Mouse (Mus musculus) CH12.LX (cell line): ENCODE measurements around the gene Armc12. TPM values are rescaled to one million over a fixed set of nuclear protein-coding genes. Genes with fewer than 3 reads are reported as not detected.

Experiments
- DNase-seq: peaks from one replicate; pipeline ENCODE4 v3.0.0-alpha.2; 2013; ENCODE audit errors: extremely low read depth
- H3K27ac ChIP-seq: 2 replicates; pipeline ENCODE4 v1.5.1; 2012; ENCODE audit warnings: low read depth, mild to moderate bottlenecking, control low read depth, moderate library complexity; ENCODE audit not compliant: insufficient read depth
- H3K27me3 ChIP-seq: replicated peaks from 2 replicates; pipeline ENCODE3; 2012; ENCODE audit warnings: inconsistent platforms
- H3K36me3 ChIP-seq, 2 experiments: replicated peaks in 1 of 2; 2 replicates each; pipeline versions ENCODE3 to v1.6.1; 2012; ENCODE audit warnings: inconsistent platforms in 1 of 2, low read length in 1 of 2, mild to moderate bottlenecking in 1 of 2, mixed read lengths in 1 of 2, moderate library complexity in 1 of 2; ENCODE audit not compliant: control insufficient read depth in 1 of 2, insufficient read depth in 1 of 2
- H3K4me1 ChIP-seq, 2 experiments: 2 replicates each; pipeline ENCODE4 v1.6.1; 2012; ENCODE audit warnings: inconsistent platforms in 1 of 2, moderate library complexity in 1 of 2; ENCODE audit not compliant: insufficient read depth in 2 of 2, control insufficient read depth in 1 of 2
- H3K4me2 ChIP-seq: 2 replicates; pipeline ENCODE4 v1.6.1; 2012; ENCODE audit warnings: low read depth, mild to moderate bottlenecking, control low read depth; ENCODE audit not compliant: poor library complexity, insufficient read depth, severe bottlenecking
- H3K4me3 ChIP-seq, 3 experiments: fragments of 150-350 bp in 1 of 3; sonication (generic) in 1 of 3; replicated peaks in 1 of 3; 2 replicates each; pipeline versions ENCODE3 to v1.5.1; 2011 to 2012; ENCODE audit warnings: low read depth in 2 of 3, low read length in 2 of 3, mild to moderate bottlenecking in 2 of 3, moderate library complexity in 2 of 3, control low read depth in 1 of 3, improper control_type of control experiment in 1 of 3, inconsistent platforms in 1 of 3, mixed read lengths in 1 of 3; ENCODE audit not compliant: poor library complexity in 1 of 3
- H3K79me2 ChIP-seq: replicated peaks from 2 replicates; pipeline ENCODE4 v1.6.1; 2012; ENCODE audit warnings: mild to moderate bottlenecking, moderate library complexity; ENCODE audit not compliant: control insufficient read depth, poor library complexity, insufficient read depth, severe bottlenecking; ENCODE audit errors: extremely low read depth
- H3K9ac ChIP-seq: 2 replicates; pipeline ENCODE4 v1.6.1; 2012; ENCODE audit warnings: low read depth, mild to moderate bottlenecking, control low read depth, moderate library complexity; ENCODE audit not compliant: insufficient read depth
- H3K9me3 ChIP-seq: replicated peaks from 2 replicates; pipeline ENCODE3; 2012; ENCODE audit warnings: low read length, inconsistent platforms, mixed read lengths
- EP300 ChIP-seq: IDR thresholded peaks from 2 replicates; pipeline ENCODE4 v1.6.1; 2011; ENCODE audit warnings: low read length, improper control_type of control experiment
- HCFC1 ChIP-seq: IDR thresholded peaks from 2 replicates; pipeline ENCODE4 v1.6.1; 2012; ENCODE audit warnings: low read depth, mild to moderate bottlenecking, inconsistent platforms, low read length, improper control_type of control experiment
- IRF4 ChIP-seq: IDR thresholded peaks from 2 replicates; pipeline ENCODE4 v1.6.1; 2014; ENCODE audit warnings: low read depth, mild to moderate bottlenecking, inconsistent platforms, low read length, improper control_type of control experiment
- KAT2A ChIP-seq: IDR thresholded peaks from 2 replicates; pipeline ENCODE4 v1.6.1; 2012; ENCODE audit warnings: low read length, improper control_type of control experiment, inconsistent platforms; ENCODE audit not compliant: insufficient replicate concordance
- MEF2A ChIP-seq: IDR thresholded peaks from 2 replicates; pipeline ENCODE4 v1.6.1; 2014; ENCODE audit warnings: low read depth, mild to moderate bottlenecking, inconsistent platforms, low read length, improper control_type of control experiment, borderline replicate concordance
- MXI1 ChIP-seq: IDR thresholded peaks from 2 replicates; pipeline ENCODE4 v1.6.1; 2011; ENCODE audit warnings: mild to moderate bottlenecking, low read depth, low read length, improper control_type of control experiment
- MYC ChIP-seq: IDR thresholded peaks from 2 replicates; pipeline ENCODE4 v1.6.1; 2011; ENCODE audit warnings: low read depth, mild to moderate bottlenecking, improper control_type of control experiment, low read length
- NELFE ChIP-seq: IDR thresholded peaks from 2 replicates; pipeline ENCODE4 v1.6.1; 2011; ENCODE audit warnings: low read depth, low read length, improper control_type of control experiment
- TBP ChIP-seq: conservative IDR thresholded peaks from 2 replicates; pipeline ENCODE4 v1.6.1; 2011; ENCODE audit warnings: low read depth, low read length, improper control_type of control experiment
- TCF12 ChIP-seq: IDR thresholded peaks from 2 replicates; pipeline ENCODE4 v1.6.1; 2014; ENCODE audit warnings: low read depth, mild to moderate bottlenecking, inconsistent platforms, low read length, improper control_type of control experiment
- ZC3H11A ChIP-seq: IDR thresholded peaks from 2 replicates; pipeline ENCODE4 v1.6.1; 2012; ENCODE audit warnings: low read depth, mild to moderate bottlenecking, inconsistent platforms, low read length, improper control_type of control experiment
- ZNF384 ChIP-seq: IDR thresholded peaks from 2 replicates; pipeline ENCODE4 v1.6.1; 2012; ENCODE audit warnings: low read depth, low read length, improper control_type of control experiment, inconsistent platforms
- dilution Hi-C: fragments of 300-500 bp; cut with MboI; formaldehyde crosslinking; loops from 2 replicates; pipeline ENCODE4 v1.14.3; 2020; ENCODE audit warnings: low sequenced_read_pairs; ENCODE audit not compliant: extremely low pct_unique_long_range_greater_than_20kb, extremely low pct_ligation_motif_present
- in situ Hi-C: fragments of 300-500 bp; cut with MboI; formaldehyde crosslinking; loops from 3 replicates; pipeline ENCODE4 v1.14.3; 2019; ENCODE audit warnings: low sequenced_read_pairs, low pct_ligation_motif_present, low pct_unique_long_range_greater_than_20kb, mixed read lengths
- polyA plus RNA-seq: library from polyadenylated mRNA; unstranded; fragments of >175 nt; gene quantifications from 2 replicates; pipeline ENCODE4 v1.2.1, GENCODE M21; 2012; ENCODE audit warnings: low read depth; ENCODE audit not compliant: insufficient read length
- total RNA-seq, 2 experiments: library from RNA; depleted of rRNA; stranded (reverse); fragments of 300-350 nt in 1 of 2; fragments of >200 nt in 1 of 2; gene quantifications; 2 replicates each; pipeline ENCODE4 v1.2.3; 2012 to 2014

The Armc12 gene
- total and polyA plus RNA-seq, 3 experiments: not detected

DNA sequence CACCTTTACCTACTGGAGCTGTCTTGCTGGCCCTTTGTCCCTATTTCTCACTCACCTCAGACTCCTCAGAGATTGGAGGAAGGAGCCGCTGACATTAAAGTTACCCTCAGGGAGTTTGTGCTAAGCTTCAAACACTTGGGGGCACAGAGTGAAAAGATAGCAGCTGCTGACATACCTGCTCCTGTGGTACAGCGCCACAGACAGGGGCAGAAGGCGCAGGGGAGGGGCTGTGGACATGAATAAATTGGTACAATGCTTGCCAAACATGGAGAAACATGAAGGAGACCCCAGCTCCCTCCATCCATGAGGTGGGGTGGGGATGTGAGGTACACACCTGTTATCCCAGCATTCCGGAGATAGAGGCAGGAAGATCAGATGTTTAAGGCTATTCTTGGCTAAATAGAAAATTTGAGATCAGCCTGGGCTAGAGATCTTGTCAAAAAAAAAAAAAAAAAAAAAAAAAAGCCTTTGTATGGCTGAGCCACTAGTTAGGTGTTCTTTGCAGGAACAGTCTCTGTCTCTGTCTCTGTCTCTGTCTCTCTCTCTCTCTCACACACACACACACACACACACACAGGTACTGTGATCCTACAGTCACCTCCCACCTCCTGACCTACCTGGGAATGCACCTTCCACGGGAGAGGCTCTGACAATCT, 9.4 kb upstream of the Armc12 start:
- Histone ChIP-seq H3K79me2 (no peaks in the 10 kb centered on the region), H3K9ac (no peak overlapping the region), H3K27me3 (peaks cover 18% of the 10 kb centered on the region), H3K9me3 (peaks cover 3% of the 10 kb centered on the region), H3K4me2 (no peak overlapping the region), H3K36me3 (peaks cover 0 to 2% of the 10 kb centered on the region in 2 experiments), H3K4me1 (peaks cover 21 to 61% of the 10 kb centered on the region in 2 experiments), H3K27ac (no peak overlapping the region), H3K4me3 (no peak overlapping the region)
- DNase-seq: no peak
- TF ChIP-seq MYC: no peak
- TF ChIP-seq IRF4: no peak
- TF ChIP-seq TBP: no peak
- peak; percentile 60 for TF ChIP-seq ZNF384
- dilution Hi-C loops (no loop called here), in situ Hi-C loops (loop anchor here (5.0 to 25.0 kb wide), 3 partner anchors 44 to 309 kb away; partner anchors contain the start of gene Def6)

GRCm38 (mm10) chr17:28521920-28522319, 8.7 kb upstream of the Armc12 start:
- no peak for DNase-seq
- Histone ChIP-seq H3K4me1 (peaks cover 18 to 57% of the 10 kb centered on the region in 2 experiments), H3K27me3 (peaks cover 18% of the 10 kb centered on the region), H3K9me3 (peaks cover 1% of the 10 kb centered on the region), H3K4me3 (no peak overlapping the region), H3K9ac (no peak overlapping the region), H3K36me3 (peaks cover 0 to 2% of the 10 kb centered on the region in 2 experiments), H3K79me2 (no peaks in the 10 kb centered on the region), H3K27ac (no peak overlapping the region), H3K4me2 (peak overlapping the region; percentile 53; the same call in 1 of the 2 replicates)
- in situ Hi-C loops: loop anchor here (5.0 to 25.0 kb wide), 3 partner anchors 45 to 310 kb away; partner anchors contain the start of gene Def6
- no peak for TF ChIP-seq TCF12
- no peak for TF ChIP-seq ZC3H11A
- TF ChIP-seq NELFE: no peak
- no peak for TF ChIP-seq KAT2A
- no peak for TF ChIP-seq MEF2A
- no peak for TF ChIP-seq EP300
- no peak for TF ChIP-seq HCFC1
- TF ChIP-seq MXI1: no peak
- TF ChIP-seq MYC: no peak
- TF ChIP-seq IRF4: no peak
- dilution Hi-C loops: no loop called here
